Mouse (Mus musculus) NIH3T3 (cell line): ENCODE data around the gene Akr1c21.
"Not testable (repeated sequence)": the region's sequence is repeated elsewhere in the genome, so short reads cannot be mapped to it uniquely, and the experiment has no call there.

ENCODE experiments used
- DNase-seq: peaks from one replicate; pipeline ENCODE4 v3.0.0-alpha.2; 2012; ENCODE audit warnings: low read depth

Akr1c21 gene

GRCm38 (mm10) chr13:4573871-4574270, at the start of gene Akr1c21:
Akr1c21 (plus strand) TSS chr13:4574075.
- no peak for DNase-seq

DNA sequence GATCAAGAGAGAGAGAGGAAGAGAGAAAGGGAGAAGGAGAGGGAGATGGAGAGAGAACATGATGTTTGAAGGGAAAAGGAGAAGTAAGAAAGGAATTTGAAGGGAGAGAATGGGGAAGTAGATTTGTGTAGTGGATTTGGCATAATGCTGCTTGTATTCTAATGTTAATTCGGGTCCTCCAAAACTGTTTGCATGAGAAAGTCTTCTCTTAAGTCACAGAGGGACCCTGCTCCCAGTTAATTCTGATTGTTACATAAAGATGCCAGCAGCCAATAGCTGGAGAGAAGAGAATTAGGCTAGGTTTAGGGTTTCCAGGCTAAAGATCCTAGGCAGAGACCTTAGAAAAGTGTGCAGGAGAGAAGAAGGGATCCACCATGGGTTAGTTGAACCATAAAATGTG, 14.7 kb upstream of the Akr1c21 start:
- no peak for DNase-seq

- no peak for DNase-seq
Measured at GRCm38 (mm10) chr13:4560500-4560899, 13.4 kb upstream of the Akr1c21 start.

- no peak for DNase-seq
Measured at GRCm38 (mm10) chr13:4565996-4566395, 7.9 kb upstream of the Akr1c21 start.

GRCm38 (mm10) chr13:4576921-4577320, 3.0 kb downstream of the Akr1c21 start:
- no peak for DNase-seq

DNA sequence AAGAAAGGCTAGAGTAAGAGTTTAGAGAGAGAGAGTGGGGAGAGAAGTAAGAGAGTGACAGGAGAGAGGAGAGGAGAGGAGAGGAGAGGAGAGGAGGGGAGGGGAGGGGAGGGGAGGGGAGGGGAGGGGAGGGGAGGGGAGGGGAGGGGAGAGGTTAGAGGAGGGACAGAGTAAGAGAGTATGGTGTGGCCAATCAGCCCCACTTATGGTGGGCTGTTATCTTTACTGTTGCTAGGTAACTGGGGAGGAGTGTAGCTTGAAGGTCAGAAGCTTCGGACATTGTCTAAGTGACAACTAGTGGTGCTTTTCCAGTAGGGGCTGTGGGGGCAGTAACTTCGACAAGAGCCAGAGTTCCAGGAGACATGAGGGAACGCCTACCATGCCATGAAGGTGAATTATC, 29.6 kb downstream of the Akr1c21 start:
- not testable (repeated sequence) for DNase-seq

DNA sequence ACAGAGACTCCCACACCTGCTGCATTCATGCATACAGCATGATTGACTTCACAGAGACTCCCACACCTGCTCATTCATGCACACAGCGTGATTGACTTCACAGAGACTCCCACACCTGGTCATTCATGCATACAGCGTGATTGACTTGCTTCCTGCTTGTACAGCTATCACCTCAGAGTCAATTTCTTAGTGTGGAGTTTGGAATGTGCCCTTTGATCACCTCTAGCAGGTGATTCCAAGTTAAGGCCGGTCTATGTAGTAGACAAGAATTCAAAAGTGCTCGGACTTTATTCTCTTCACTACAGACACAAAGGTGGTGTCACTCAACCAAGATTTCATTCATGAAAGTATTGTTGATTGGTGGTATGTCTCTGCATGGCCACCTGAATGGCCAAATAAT, 32.9 kb downstream of the Akr1c21 start:
- no peak for DNase-seq

DNA sequence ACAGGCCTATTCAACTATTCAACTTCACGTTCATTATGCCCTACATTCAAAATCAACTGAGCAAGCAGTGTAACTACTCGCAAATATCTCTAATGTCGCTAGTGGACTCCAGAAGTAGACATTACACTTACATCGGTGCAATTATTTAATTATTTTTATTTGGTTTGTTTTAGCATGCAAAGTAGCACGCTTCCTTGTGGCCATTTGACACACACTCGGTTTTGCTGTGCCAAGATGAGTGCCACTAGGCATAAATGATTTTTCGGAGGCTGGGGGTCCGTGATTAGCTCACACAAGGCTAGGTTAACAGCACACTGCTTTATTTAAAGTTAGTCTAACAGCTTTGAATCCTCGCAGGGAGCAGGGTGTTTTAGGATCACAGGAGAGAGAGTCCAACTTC, 34.7 kb downstream of the Akr1c21 start:
- no peak for DNase-seq

- peak; percentile 63 for DNase-seq
Measured at GRCm38 (mm10) chr13:4608961-4609409, 35.1 kb downstream of the Akr1c21 start, which contains the start of gene Akr1e1. Akr1e1 (minus strand) TSS chr13:4609174.

- peak; percentile 64 for DNase-seq
Measured at GRCm38 (mm10) chr13:4610902-4611301, 37.0 kb downstream of the Akr1c21 start.
